Comparison of ENCODE assay signal across 17 mouse cellular contexts in the genomic region with DNA sequence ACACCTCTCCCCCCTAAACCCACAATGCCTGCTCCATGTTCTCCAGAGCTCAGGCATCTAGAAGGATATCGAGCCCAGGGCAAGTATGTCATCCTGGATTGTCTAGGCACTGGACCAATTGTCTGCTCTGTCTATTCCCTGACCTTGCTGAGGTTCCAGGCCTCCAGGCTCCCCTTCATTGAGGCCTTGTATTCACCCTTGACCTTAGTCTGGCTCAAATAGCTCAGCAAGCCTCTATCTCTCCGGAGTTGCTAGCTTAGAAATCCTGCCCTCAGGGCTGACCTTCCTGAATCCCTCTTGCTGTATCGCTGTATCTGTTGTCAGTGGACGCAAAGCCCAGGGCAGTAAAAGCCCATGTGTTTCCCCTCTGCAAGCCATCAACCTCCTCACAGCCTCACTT.
"Had no signal": no experiment of that assay in that cellular context is flagged by ENCODE, and none has a peak within 500 bp of the region (broad histone marks: within the 10 kb centered on the region; RNA-seq: fewer than 3 reads in every experiment).

No protein-coding gene starts in this region.

- H3K27me3 ChIP-seq: limb, embryonic 13.5 days; liver, embryonic 13.5 days; stomach, embryonic 15.5 days had no signal

- H3K9me3 ChIP-seq: limb, embryonic 13.5 days; liver, embryonic 13.5 days; stomach, embryonic 15.5 days had no signal

- H3K4me2 ChIP-seq: limb, embryonic 13.5 days; liver, embryonic 13.5 days; midbrain, embryonic 11.5 days; stomach, embryonic 15.5 days had no signal

- H3K36me3 ChIP-seq: limb, embryonic 13.5 days; liver, embryonic 13.5 days; stomach, embryonic 15.5 days had no signal

- H3K4me1 ChIP-seq: liver, embryonic 13.5 days had no signal

- DNase-seq: kidney, adult 9 months; kidney, postnatal 14 days; kidney, postnatal 4 days; left cerebral cortex, postnatal 4 days; liver; liver, embryonic 13.5 days; lung, adult 2 months; lung, postnatal 14 days; lung, postnatal 4 days; midbrain, embryonic 14.5 days; retina, postnatal 1 day; right cerebral cortex, postnatal 25 days; spleen, adult 18-20 months; thymus, postnatal 36 days had no signal

- H3K9ac ChIP-seq: limb, embryonic 13.5 days; liver, embryonic 13.5 days; stomach, embryonic 15.5 days had no signal

- H3K4me3 ChIP-seq: limb, embryonic 13.5 days; liver, embryonic 13.5 days; stomach, embryonic 15.5 days had no signal

- H3K27ac ChIP-seq: limb, embryonic 13.5 days; liver, embryonic 13.5 days; stomach, embryonic 15.5 days had no signal
